Mouse (Mus musculus) limb, embryonic 10.5 days (tissue): ENCODE data around the gene H2al1g. TPM values are rescaled to one million over a fixed set of nuclear protein-coding genes. Genes with fewer than 3 reads are reported as not detected.
"Not testable (repeated sequence)": the region's sequence is repeated elsewhere in the genome, so short reads cannot be mapped to it uniquely, and the experiment has no call there.

Experiments
- DNase-seq: peaks from one replicate; pipeline ENCODE4 v3.0.0-alpha.2; 2017; ENCODE audit warnings: low spot score
- H3K27ac ChIP-seq: fragments of 300-500 bp; sonication (generic); 2 replicates; pipeline ENCODE4 v1.5.1; 2016; ENCODE audit warnings: mild to moderate bottlenecking
- H3K27me3 ChIP-seq: fragments of 300-500 bp; sonication (generic); 2 replicates; pipeline ENCODE4 v1.6.1; 2016; ENCODE audit warnings: low read depth, mild to moderate bottlenecking; ENCODE audit not compliant: poor library complexity, severe bottlenecking
- H3K36me3 ChIP-seq: fragments of 300-500 bp; sonication (generic); 2 replicates; pipeline ENCODE4 v1.6.1; 2016; ENCODE audit warnings: mild to moderate bottlenecking, moderate library complexity
- H3K4me1 ChIP-seq: fragments of 300-500 bp; sonication (generic); 2 replicates; pipeline ENCODE4 v1.6.1; 2016
- H3K4me3 ChIP-seq: fragments of 300-500 bp; sonication (generic); 2 replicates; pipeline ENCODE4 v1.5.1; 2016; ENCODE audit warnings: mild to moderate bottlenecking, moderate library complexity
- H3K9me3 ChIP-seq: fragments of 300-500 bp; sonication (generic); replicated peaks from 2 replicates; pipeline ENCODE4 v1.6.1; 2016; ENCODE audit warnings: mild to moderate bottlenecking
- WGBS: fragments of 180-500 bp; shearing (Covaris S2); methylation state at CpG from one replicate; pipeline ENCODE4 v1.1.7; 2016; 5-methylcytosine and 5-hydroxymethylcytosine counted together
- polyA plus RNA-seq: library from polyadenylated mRNA; unstranded; fragments of >200 nt; fragmentation: Nextera tagmentation; extraction: Ambion mirVana; gene quantifications from 2 replicates; pipeline ENCODE4 v1.2.1, GENCODE M21; 2016

The H2al1g gene
- not detected in 2 replicates for polyA plus RNA-seq

- not testable (repeated sequence) for H3K27ac ChIP-seq, H3K36me3 ChIP-seq, H3K4me1 ChIP-seq, H3K27me3 ChIP-seq, H3K4me3 ChIP-seq, DNase-seq, H3K9me3 ChIP-seq
- no CpG with 5 or more reads among the region's 3 CpGs for WGBS
These were observed at the start of gene H2al1g for GRCm38 (mm10) chrX:11317956-11318355. TSS of gene H2al1g (plus strand) at chrX:11318256.

- H3K4me3 ChIP-seq: no peak overlapping the region
- H3K27me3 ChIP-seq: peaks cover 100% of the 10 kb centered on the region
- H3K4me1 ChIP-seq: peaks cover 25% of the 10 kb centered on the region
- H3K9me3 ChIP-seq: no peaks in the 10 kb centered on the region
- WGBS: 93% methylated on average over 3 of the region's 3 CpGs
- no peak overlapping the region for H3K27ac ChIP-seq
- H3K36me3 ChIP-seq: no peaks in the 10 kb centered on the region
- DNase-seq: no peak
These were observed 49.0 kb upstream of the H2al1g start for GRCm38 (mm10) chrX:11269074-11269473.

- no peaks in the 10 kb centered on the region; the same call in 1 of the 2 replicates for H3K4me1 ChIP-seq
- no peak overlapping the region for H3K4me3 ChIP-seq
- H3K27me3 ChIP-seq: peaks cover 95% of the 10 kb centered on the region
- no peaks in the 10 kb centered on the region for H3K36me3 ChIP-seq
- no peak overlapping the region for H3K27ac ChIP-seq
- DNase-seq: no peak
- no peaks in the 10 kb centered on the region for H3K9me3 ChIP-seq
- WGBS: 89% methylated on average over 3 of the region's 3 CpGs
These were observed 44.9 kb upstream of the H2al1g start for GRCm38 (mm10) chrX:11273190-11273589.

- Histone ChIP-seq H3K27ac (no peak overlapping the region), H3K4me1 (no peaks in the 10 kb centered on the region), H3K4me3 (no peak overlapping the region), H3K36me3 (no peaks in the 10 kb centered on the region), H3K27me3 (peaks cover 93% of the 10 kb centered on the region), H3K9me3 (no peaks in the 10 kb centered on the region)
- no peak for DNase-seq
- 89% methylated on average over 6 of the region's 6 CpGs for WGBS
These were observed 41.0 kb upstream of the H2al1g start for GRCm38 (mm10) chrX:11277083-11277482.

- H3K4me1 ChIP-seq: no peaks in the 10 kb centered on the region
- no peak overlapping the region for H3K27ac ChIP-seq
- DNase-seq: no peak
- WGBS: 93% methylated on average over 2 of the region's 2 CpGs
- no peak overlapping the region for H3K4me3 ChIP-seq
- no peaks in the 10 kb centered on the region for H3K36me3 ChIP-seq
- no peaks in the 10 kb centered on the region for H3K9me3 ChIP-seq
- H3K27me3 ChIP-seq: peaks cover 66% of the 10 kb centered on the region
These were observed 37.3 kb upstream of the H2al1g start for GRCm38 (mm10) chrX:11280741-11281140.

- H3K36me3 ChIP-seq: no peaks in the 10 kb centered on the region
- no peaks in the 10 kb centered on the region for H3K9me3 ChIP-seq
- no peak overlapping the region for H3K4me3 ChIP-seq
- peaks cover 73% of the 10 kb centered on the region for H3K27me3 ChIP-seq
- no peak overlapping the region for H3K27ac ChIP-seq
- DNase-seq: no peak
- 82% methylated on average over 14 of the region's 14 CpGs for WGBS
- H3K4me1 ChIP-seq: no peaks in the 10 kb centered on the region
These were observed 29.7 kb upstream of the H2al1g start for GRCm38 (mm10) chrX:11288306-11288882.

- H3K9me3 ChIP-seq: no peaks in the 10 kb centered on the region
- no peak for DNase-seq
- H3K27ac ChIP-seq: no peak overlapping the region
- no peaks in the 10 kb centered on the region for H3K4me1 ChIP-seq
- no peaks in the 10 kb centered on the region for H3K36me3 ChIP-seq
- H3K4me3 ChIP-seq: no peak overlapping the region
- 82% methylated on average over 4 of the region's 4 CpGs for WGBS
- H3K27me3 ChIP-seq: peaks cover 82% of the 10 kb centered on the region
These were observed 28.8 kb upstream of the H2al1g start for GRCm38 (mm10) chrX:11289244-11289643.

- H3K4me3 ChIP-seq, H3K4me1 ChIP-seq, H3K9me3 ChIP-seq, H3K27ac ChIP-seq, DNase-seq, H3K36me3 ChIP-seq: not testable (repeated sequence)
- no CpG with 5 or more reads among the region's 3 CpGs for WGBS
- peaks cover 40% of the 10 kb centered on the region; the same call in 1 of the 2 replicates for H3K27me3 ChIP-seq
These were observed 19.1 kb upstream of the H2al1g start, which contains the start of gene H2al1a for GRCm38 (mm10) chrX:11298957-11299356. TSS of gene H2al1a (plus strand) at chrX:11299257.

- not testable (repeated sequence) for H3K4me1 ChIP-seq, H3K4me3 ChIP-seq, H3K36me3 ChIP-seq, H3K27me3 ChIP-seq, H3K9me3 ChIP-seq, DNase-seq, H3K27ac ChIP-seq
- WGBS: 100% methylated on average over 1 of the region's 3 CpGs
These were observed 15.9 kb upstream of the H2al1g start, which contains the start of gene H2al1b for GRCm38 (mm10) chrX:11302132-11302531. TSS of gene H2al1b (plus strand) at chrX:11302432.

- 92% methylated on average over 1 of the region's 6 CpGs for WGBS
- not testable (repeated sequence) for H3K4me1 ChIP-seq, H3K9me3 ChIP-seq, H3K27ac ChIP-seq, H3K36me3 ChIP-seq, H3K4me3 ChIP-seq, H3K27me3 ChIP-seq, DNase-seq
These were observed 12.7 kb upstream of the H2al1g start, which contains the start of gene H2al1c for GRCm38 (mm10) chrX:11305355-11305754. TSS of gene H2al1c (plus strand) at chrX:11305655.

GRCm38 (mm10) chrX:11308524-11308923 is 9.5 kb upstream of the H2al1g start, which contains the start of gene H2al1d:
TSS of gene H2al1d (plus strand) at chrX:11308824.
- H3K4me3 ChIP-seq, DNase-seq, H3K27ac ChIP-seq, H3K4me1 ChIP-seq, H3K27me3 ChIP-seq, H3K36me3 ChIP-seq, H3K9me3 ChIP-seq: not testable (repeated sequence)
- no CpG with 5 or more reads among the region's 6 CpGs for WGBS

GRCm38 (mm10) chrX:11311634-11312033 is 6.4 kb upstream of the H2al1g start, which contains the start of gene H2al1e:
TSS of gene H2al1e (plus strand) at chrX:11311934.
- no CpG with 5 or more reads among the region's 3 CpGs for WGBS
- not testable (repeated sequence) for H3K27me3 ChIP-seq, H3K9me3 ChIP-seq

GRCm38 (mm10) chrX:11314858-11315257 is 3.2 kb upstream of the H2al1g start, which contains the start of gene H2al1f:
TSS of gene H2al1f (plus strand) at chrX:11315158.
- H3K36me3 ChIP-seq, H3K4me1 ChIP-seq, H3K9me3 ChIP-seq, H3K27ac ChIP-seq, H3K4me3 ChIP-seq, DNase-seq, H3K27me3 ChIP-seq: not testable (repeated sequence)
- no CpG with 5 or more reads among the region's 6 CpGs for WGBS

More at GRCm38 (mm10) chrX:11311634-11312033, 6.4 kb upstream of the H2al1g start, which contains the start of gene H2al1e:
- not testable (repeated sequence) for H3K27ac ChIP-seq, H3K36me3 ChIP-seq, H3K4me1 ChIP-seq, DNase-seq, H3K4me3 ChIP-seq
